Mouse (Mus musculus) thymus, postnatal 14 days (tissue): ENCODE measurements around the gene Tsga10.

ENCODE experiments used
- DNase-seq: peaks from one replicate; pipeline ENCODE4 v3.0.0; 2021

Gene Tsga10

GRCm38 (mm10) chr1:37850696-37851095 lies 15.5 kb downstream of the Tsga10 start:
- no peak for DNase-seq

- no peak for DNase-seq
Observed at GRCm38 (mm10) chr1:37846878-37847277, 19.4 kb downstream of the Tsga10 start.

GRCm38 (mm10) chr1:37831681-37832080 lies 34.5 kb downstream of the Tsga10 start:
- DNase-seq, result no peak

GRCm38 (mm10) chr1:37802291-37802690 lies 63.9 kb downstream of the Tsga10 start:
- peak; percentile 8 for DNase-seq

GRCm38 (mm10) chr1:37800298-37800697 lies 65.9 kb downstream of the Tsga10 start:
- DNase-seq, result no peak

GRCm38 (mm10) chr1:37799505-37799904 lies 66.7 kb downstream of the Tsga10 start:
- no peak for DNase-seq

GRCm38 (mm10) chr1:37759407-37759806 lies 106.8 kb downstream of the Tsga10 start:
- peak; percentile 29 for DNase-seq

- DNase-seq, result no peak
Observed at GRCm38 (mm10) chr1:37744650-37745259, 121.5 kb downstream of the Tsga10 start.

- no peak for DNase-seq
Observed at GRCm38 (mm10) chr1:37742602-37743270, 123.5 kb downstream of the Tsga10 start.

GRCm38 (mm10) chr1:37742126-37742525 lies 124.1 kb downstream of the Tsga10 start:
- no peak for DNase-seq

GRCm38 (mm10) chr1:37740161-37740802 lies 125.9 kb downstream of the Tsga10 start:
- no peak for DNase-seq

- no peak for DNase-seq
Observed at GRCm38 (mm10) chr1:37738895-37739294, 127.3 kb downstream of the Tsga10 start.

- DNase-seq, result peak; percentile 23
Observed at GRCm38 (mm10) chr1:37737045-37737444, 129.2 kb downstream of the Tsga10 start.

GRCm38 (mm10) chr1:37735932-37736331 lies 130.3 kb downstream of the Tsga10 start:
- no peak for DNase-seq

- no peak for DNase-seq
Observed at GRCm38 (mm10) chr1:37734841-37735240, 131.4 kb downstream of the Tsga10 start.

GRCm38 (mm10) chr1:37729353-37729752 lies 136.9 kb downstream of the Tsga10 start:
- DNase-seq, result no peak

- no peak for DNase-seq
Observed at GRCm38 (mm10) chr1:37728053-37728452, 138.2 kb downstream of the Tsga10 start.

- no peak for DNase-seq
Observed at GRCm38 (mm10) chr1:37727186-37727585, 139.0 kb downstream of the Tsga10 start.

GRCm38 (mm10) chr1:37726426-37726825 lies 139.8 kb downstream of the Tsga10 start:
- no peak for DNase-seq

GRCm38 (mm10) chr1:37725880-37726279 lies 140.3 kb downstream of the Tsga10 start:
- no peak for DNase-seq

GRCm38 (mm10) chr1:37721092-37721491 lies 145.1 kb downstream of the Tsga10 start:
- DNase-seq, result no peak

GRCm38 (mm10) chr1:37719761-37720640 lies 146.2 kb downstream of the Tsga10 start, which contains the start of gene 2010300C02Rik:
Gene 2010300C02Rik (minus strand): TSS chr1:37720085.
- peak; percentile 79 for DNase-seq
